Mouse (Mus musculus) bone marrow macrophage, adult 2 months (primary cell): ENCODE results near the gene Syngap1. TPM values are rescaled to one million over a fixed set of nuclear protein-coding genes. Genes with fewer than 3 reads are reported as not detected.
"Not testable (repeated sequence)": the region's sequence is repeated elsewhere in the genome, so short reads cannot be mapped to it uniquely, and the experiment has no call there.

ENCODE experiments used
- H3K27ac ChIP-seq: 2 replicates; pipeline ENCODE4 v1.5.1; 2012; ENCODE audit warnings: low read depth, low read length; ENCODE audit not compliant: insufficient read depth
- H3K4me1 ChIP-seq: 2 replicates; pipeline ENCODE4 v1.6.1; 2012; ENCODE audit warnings: low read length; ENCODE audit not compliant: control insufficient read depth, insufficient read depth
- H3K4me3 ChIP-seq: 2 replicates; pipeline ENCODE4 v1.5.1; 2012; ENCODE audit warnings: mild to moderate bottlenecking, low read length, moderate library complexity; ENCODE audit not compliant: insufficient read depth
- CTCF ChIP-seq: IDR thresholded peaks from 2 replicates; pipeline ENCODE4 v1.5.1; 2012; ENCODE audit warnings: low read depth, mild to moderate bottlenecking, low read length, moderate library complexity
- POLR2A ChIP-seq: IDR thresholded peaks from 2 replicates; pipeline ENCODE4 v1.6.1; 2012; ENCODE audit warnings: mild to moderate bottlenecking, low read depth, low read length, borderline replicate concordance
- polyA plus RNA-seq: library from polyadenylated mRNA; stranded (reverse); fragments of >200 nt; gene quantifications from 2 replicates; pipeline ENCODE4 v1.2.4, GENCODE M21; 2012; ENCODE audit not compliant: missing spikeins, insufficient read depth, insufficient read length

Gene Syngap1
- polyA plus RNA-seq, 1 experiment, result 3.5 TPM

DNA sequence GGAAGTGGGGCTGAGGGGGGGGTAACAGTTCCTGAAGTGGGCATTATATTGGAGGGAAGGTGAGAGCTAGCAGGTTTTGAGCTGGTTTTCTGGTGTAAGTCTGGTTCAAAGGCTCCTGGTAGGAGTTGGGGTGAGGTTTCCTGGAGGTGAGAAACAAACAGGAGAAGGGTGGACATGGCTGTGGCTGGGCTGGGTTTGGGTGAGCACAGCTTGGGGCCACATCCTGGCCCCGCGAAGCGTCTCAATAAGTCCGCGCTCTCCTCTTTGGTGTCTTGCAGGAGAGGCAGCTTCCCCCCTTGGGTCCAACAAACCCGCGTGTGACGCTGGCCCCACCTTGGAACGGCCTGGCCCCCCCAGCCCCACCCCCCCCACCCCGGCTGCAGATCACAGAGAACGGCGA lies 29.2 kb downstream of the Syngap1 start:
- H3K4me1 ChIP-seq, result peaks cover 8% of the 10 kb centered on the region
- H3K4me3 ChIP-seq, result no peak overlapping the region
- TF ChIP-seq POLR2A, result no peak
- no peak for TF ChIP-seq CTCF
- no peak overlapping the region for H3K27ac ChIP-seq

DNA sequence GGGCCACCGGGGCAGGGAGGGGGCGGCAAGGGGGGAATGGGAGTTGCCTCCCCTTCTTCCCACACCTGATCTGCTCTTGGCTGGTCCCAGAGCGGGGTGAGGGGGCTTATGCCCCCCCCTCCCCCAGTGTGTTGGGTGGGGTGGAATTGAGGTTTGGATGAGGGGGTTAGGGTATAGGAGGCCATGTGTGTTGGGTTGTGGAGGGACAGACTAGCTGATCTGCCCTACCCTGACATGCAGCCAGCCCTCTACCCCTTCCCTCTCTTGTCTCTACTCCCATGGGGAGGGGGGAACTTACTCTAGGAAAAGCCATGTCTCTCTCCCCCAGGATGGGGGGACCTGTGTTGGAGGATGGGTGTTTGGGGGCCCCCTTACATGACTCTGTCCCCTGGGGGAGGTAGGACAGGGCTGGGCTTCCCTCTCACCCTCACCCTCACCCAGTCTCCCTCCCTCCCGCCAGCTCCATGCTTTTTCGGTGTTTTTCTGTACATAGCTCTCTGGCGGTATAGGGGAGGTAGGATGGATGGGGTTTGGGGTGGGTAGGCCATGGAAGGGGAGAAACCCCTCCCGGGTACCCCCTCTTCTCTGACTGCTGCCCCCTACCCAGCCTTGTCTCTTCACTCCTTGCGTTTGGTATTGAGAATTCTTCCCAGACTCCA lies 30.3 kb downstream of the Syngap1 start:
- Histone ChIP-seq H3K4me1 (peaks cover 11% of the 10 kb centered on the region), H3K27ac (no peak overlapping the region), H3K4me3 (no peak overlapping the region)
- TF ChIP-seq CTCF (no peak), POLR2A (no peak)

DNA sequence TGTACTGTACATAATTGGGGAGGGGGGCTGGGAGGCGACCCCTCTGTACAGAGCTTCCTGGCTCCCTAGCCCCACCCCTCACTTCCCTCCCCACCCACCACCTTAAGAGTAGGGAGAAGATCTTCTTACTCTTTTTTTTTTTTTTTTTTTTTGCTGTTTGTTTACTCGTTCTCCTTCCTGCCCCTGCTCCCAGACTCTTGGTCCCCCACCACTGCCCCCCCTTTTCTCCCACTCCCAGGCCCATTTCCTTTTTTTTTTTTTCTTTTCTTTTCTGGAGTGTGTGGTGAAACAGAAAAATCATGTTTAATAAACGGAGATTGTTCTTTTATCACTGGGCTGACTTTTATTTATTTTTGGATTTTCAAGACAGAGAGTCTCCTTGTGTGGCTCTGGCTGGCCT lies 31.1 kb downstream of the Syngap1 start:
- Histone ChIP-seq H3K27ac (peak overlapping the region; percentile 48; the same call in 1 of the 2 replicates), H3K4me3 (peak overlapping the region; percentile 96), H3K4me1 (peaks cover 11% of the 10 kb centered on the region)
- no peak for TF ChIP-seq POLR2A
- TF ChIP-seq CTCF, result no peak

DNA sequence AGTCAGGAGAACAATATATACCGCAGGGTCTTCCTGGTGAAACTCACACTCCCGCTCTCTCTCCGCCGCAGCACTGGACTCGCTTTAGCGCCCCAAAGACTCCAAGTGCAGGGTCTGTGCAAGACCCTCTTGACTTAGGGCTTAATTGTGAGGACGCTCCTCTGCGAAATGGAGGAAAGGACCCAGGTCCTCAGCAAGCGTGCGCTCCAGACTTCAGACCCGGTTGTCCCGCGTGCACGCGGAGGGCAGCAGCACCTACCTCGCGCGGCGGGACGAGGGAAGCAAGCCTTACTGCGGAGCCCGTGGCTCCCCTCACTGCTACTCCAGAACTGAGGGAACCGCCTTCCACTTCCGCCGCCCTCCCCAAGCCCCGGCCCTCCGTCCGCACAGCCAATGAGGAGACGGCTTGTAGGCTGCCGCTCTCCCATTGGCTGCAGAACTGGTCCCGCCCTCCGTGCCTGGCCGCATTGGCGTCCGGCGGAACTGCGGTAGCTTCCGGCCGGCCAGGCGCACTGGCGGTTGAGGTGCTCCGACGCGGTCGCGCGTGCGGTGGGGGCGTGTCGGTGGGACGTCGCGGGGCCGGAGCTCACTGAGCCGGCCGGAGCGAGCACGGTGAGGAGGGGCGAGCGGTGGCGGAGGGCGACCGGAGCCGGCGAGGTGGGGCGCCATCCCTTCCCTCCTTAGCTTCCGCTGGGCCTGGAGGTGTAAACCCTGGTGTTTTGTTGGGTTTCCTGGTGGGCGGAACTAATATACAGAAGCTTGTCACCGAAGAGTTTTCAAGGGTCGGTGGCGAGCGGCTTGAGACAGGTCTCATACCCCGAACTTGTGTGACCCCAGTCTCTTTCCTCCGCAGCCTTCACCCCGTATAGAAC lies 31.9 kb downstream of the Syngap1 start, which contains the start of gene Zbtb9:
Gene Zbtb9, plus strand, starts transcription at position 465 of the 872 bp plus-strand sequence.
- H3K4me1 ChIP-seq, result peaks cover 11% of the 10 kb centered on the region
- peak within 1 kb of the TSS; percentile 96 for H3K4me3 ChIP-seq
- TF ChIP-seq POLR2A (peak; percentile 90), CTCF (no peak)
- peak within 1 kb of the TSS; percentile 48 for H3K27ac ChIP-seq

DNA sequence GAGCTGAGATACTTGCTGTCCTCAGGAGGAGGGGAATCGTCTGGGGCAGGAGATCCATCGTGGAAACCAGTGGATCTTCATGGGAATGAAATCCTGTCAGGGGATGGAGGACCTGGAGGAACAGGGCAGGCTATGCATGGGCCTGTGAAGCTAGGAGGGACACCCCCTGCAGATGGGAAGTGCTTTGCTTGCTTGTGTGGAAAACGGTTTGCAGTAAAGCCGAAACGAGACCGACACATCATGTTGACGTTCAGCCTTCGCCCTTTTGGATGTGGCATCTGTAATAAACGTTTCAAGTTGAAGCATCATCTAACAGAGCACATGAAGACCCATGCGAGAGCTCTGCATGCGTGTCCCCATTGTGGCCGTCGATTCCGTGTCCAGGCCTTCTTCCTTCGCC lies 33.5 kb downstream of the Syngap1 start:
- peaks cover 16% of the 10 kb centered on the region for H3K4me1 ChIP-seq

DNA sequence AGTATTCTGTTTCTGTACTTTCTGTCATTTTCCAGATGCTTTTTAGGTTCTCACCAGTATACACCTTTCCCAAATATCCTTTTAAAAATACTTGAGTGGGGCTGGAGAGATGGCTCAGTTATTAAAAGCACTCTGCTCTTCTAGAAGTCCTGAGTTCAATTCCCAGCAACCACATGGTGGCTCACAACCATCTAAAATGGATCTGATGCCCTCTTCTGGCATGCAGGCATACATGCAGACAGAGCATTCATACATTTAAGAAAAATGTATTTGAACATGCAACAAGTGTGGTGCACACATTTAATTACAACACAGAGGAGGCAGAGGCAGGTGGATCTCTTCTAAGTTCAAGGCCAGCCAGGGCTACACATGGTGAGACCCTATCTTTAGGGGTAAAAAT lies 34.4 kb downstream of the Syngap1 start:
- TF ChIP-seq CTCF, result no peak
- no peak for TF ChIP-seq POLR2A
- Histone ChIP-seq H3K4me1 (peaks cover 19% of the 10 kb centered on the region), H3K4me3 (no peak overlapping the region), H3K27ac (no peak overlapping the region)

More for the DNA sequence above, 33.5 kb downstream of the Syngap1 start:
- peak overlapping the region; percentile 76 for H3K4me3 ChIP-seq
- no peak for TF ChIP-seq POLR2A
- TF ChIP-seq CTCF, result no peak
- H3K27ac ChIP-seq, result no peak overlapping the region

DNA sequence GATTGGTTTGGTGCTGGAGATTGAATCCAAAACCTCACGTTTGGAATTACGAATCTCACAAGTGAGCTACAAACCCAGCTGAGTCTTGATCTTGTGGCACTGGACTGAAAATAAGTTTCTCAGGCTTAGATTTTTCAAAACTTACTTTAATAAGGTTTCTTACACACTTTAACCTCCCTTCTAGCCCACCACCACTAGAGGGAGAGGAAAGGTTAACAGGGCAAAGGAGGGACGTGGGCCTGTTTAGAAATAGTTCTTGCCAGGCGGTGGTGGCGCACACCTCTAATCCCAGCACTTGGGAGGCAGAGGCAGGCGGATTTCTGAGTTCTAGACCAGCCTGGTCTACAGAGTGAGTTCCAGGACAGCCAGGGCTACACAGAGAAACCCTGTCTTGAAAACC lies 36.3 kb downstream of the Syngap1 start:
- not testable (repeated sequence) for H3K27ac ChIP-seq, H3K4me3 ChIP-seq
- H3K4me1 ChIP-seq, result peaks cover 19% of the 10 kb centered on the region

DNA sequence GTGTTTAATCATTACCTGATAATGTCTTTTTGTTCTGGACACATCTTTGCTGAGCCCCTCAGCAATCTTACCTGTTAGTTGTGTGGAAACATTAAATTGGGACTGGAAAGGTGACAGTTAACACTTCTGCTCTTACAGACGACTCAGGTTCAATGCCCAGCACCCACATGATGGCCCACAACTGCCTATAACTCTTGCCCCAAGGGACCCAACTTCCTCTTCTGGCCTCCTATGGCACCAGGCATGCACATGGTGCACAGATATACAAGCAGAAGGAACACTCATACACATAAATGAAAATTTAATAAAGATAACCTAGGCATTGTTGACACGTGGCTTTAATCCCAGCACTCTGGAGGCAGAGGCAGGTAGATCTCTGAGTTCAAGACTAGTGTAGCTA lies 38.4 kb downstream of the Syngap1 start:
- peaks cover 15% of the 10 kb centered on the region for H3K4me1 ChIP-seq
- H3K4me3 ChIP-seq, result no peak overlapping the region
- TF ChIP-seq CTCF (no peak), POLR2A (no peak)
- no peak overlapping the region for H3K27ac ChIP-seq

DNA sequence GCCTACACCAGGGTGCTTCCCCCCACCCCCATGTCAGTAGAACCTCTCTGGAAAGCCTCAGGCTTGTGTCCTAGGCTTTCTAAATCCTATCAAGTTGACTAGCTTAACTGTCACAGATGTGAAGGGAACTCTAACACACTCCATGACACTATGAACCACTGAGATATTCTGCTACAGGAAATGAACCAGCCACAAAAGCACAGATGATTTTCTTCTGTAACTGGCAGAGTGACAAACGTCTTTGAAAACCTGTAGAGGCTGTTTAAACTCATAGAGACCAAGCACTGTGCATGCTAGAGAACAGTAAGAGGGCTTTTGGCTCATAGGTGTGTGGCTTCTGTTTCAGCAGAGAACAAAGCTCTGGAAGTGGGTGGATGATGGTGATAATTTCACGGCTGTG lies 40.0 kb downstream of the Syngap1 start:
- Histone ChIP-seq H3K4me3 (no peak overlapping the region), H3K27ac (no peak overlapping the region), H3K4me1 (peaks cover 9% of the 10 kb centered on the region)
- TF ChIP-seq CTCF (no peak), POLR2A (no peak)

DNA sequence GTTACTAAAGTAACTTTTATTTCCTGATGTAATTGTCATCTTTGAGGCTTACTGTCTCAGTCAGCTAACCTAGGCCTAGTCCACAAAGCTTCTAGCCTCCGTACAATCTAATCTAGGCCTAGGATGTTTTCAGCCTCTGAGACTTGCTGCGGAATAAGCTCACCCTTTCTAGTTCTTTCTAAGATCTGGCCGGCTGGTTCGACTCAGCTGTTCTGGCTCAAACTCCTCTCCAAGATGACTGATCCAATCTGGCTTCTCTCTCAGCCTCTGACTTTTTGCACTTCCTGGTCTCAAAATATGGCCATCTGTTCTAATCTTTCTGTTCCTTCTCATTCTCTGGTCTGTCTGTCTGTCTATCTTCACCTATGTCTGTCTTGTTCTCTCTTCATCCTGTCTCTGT lies 42.3 kb downstream of the Syngap1 start:
- TF ChIP-seq CTCF (no peak), POLR2A (no peak)
- Histone ChIP-seq H3K4me1 (peaks cover 9% of the 10 kb centered on the region), H3K27ac (no peak overlapping the region), H3K4me3 (no peak overlapping the region)
